ENCODE assay signal across 21 mouse cellular contexts in the genomic region with DNA sequence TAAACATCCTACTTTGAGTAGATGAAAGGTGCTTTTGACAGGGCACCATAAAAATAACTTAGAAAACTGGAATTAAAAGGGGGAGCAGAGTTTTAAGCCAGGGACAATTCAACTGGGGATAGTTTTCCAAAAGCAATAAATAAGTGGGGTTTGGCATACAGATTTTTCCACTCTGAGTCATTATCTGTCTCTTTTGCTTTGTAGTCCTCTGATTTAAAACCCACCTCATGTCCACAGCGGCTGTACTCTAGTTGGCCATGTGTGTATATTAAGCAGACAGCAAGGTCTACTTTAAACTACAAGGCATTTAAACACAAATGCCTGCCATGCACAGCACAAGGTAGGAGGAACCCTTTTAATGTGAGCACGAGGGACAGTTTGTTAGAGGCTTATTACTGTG.
"Had no signal": no experiment of that assay in that cellular context is flagged by ENCODE, and none has a peak within 500 bp of the region (broad histone marks: within the 10 kb centered on the region; RNA-seq: fewer than 3 reads in every experiment).

No protein-coding gene starts in this region.

- DNase-seq: kidney, adult 8-10 months; kidney, postnatal 25 days; layer of hippocampus, adult 9-11 months; layer of hippocampus, postnatal 36 days; liver, postnatal 0 days; lung, embryonic 14.5 days; right cerebral cortex, adult 18-20 months; right cerebral cortex, postnatal 25 days; thymus, adult 18-20 months; thymus, postnatal 36 days had no signal

- H3K4me3 ChIP-seq: kidney, embryonic 15.5 days; layer of hippocampus, adult 2 months; left cerebral cortex, adult 2 months; limb, embryonic 12.5 days; limb, embryonic 15.5 days; midbrain, embryonic 12.5 days; midbrain, embryonic 15.5 days; neural tube, embryonic 12.5 days; neural tube, embryonic 15.5 days had no signal

- H3K27ac ChIP-seq: kidney, embryonic 15.5 days; left cerebral cortex, adult 2 months; limb, embryonic 12.5 days; liver, embryonic 14.5 days; macrophage; midbrain, embryonic 12.5 days; midbrain, embryonic 15.5 days; neural tube, embryonic 12.5 days; neural tube, embryonic 15.5 days had no signal
